Mouse (Mus musculus) left cerebral cortex, postnatal 25 days (tissue): Measurements from ENCODE around the gene Osbpl6. TPM values are rescaled to one million over a fixed set of nuclear protein-coding genes. Genes with fewer than 3 reads are reported as not detected.
A peak's percentile ranks its signal among the peaks of the same experiment; 100 is the strongest.

Source experiments
- DNase-seq, 2 experiments: peaks; one replicate each; pipeline ENCODE4 v3.0.0; 2022; ENCODE audit warnings: low spot score in 2 of 2, mixed read lengths in 1 of 2
- intact Hi-C: fragments of 180-260 bp; cut with DNase I; formaldehyde crosslinking; loops from one replicate; pipeline ENCODE4 v1.15.1; 2025
- total RNA-seq, 2 experiments: library from RNA; stranded (reverse); gene quantifications; 2 replicates each; pipeline ENCODE4 v1.2.3; 2021

Osbpl6 gene
- total RNA-seq, 2 experiments from 2014 or later: 49.0 to 54.3 TPM

DNA sequence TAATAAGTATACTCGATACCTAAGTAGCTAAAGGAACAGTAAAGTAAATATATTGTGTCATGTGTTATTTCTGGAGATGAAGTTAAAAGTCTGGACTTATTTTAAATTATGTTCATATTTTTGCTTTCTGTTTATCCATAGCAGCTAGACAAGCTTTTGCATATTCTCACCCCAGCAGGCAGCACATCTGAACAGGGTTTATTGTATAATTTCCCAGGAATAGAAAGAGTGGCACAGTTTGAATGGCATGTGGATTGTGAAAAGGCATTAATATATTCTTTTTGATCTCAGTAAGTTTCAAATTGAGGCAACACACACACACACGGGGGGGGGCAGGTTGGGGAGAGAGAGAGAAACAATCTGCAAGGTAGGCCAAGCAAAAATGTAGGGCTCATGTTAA, 6.6 kb downstream of the Osbpl6 start:
- DNase-seq: no peak
- intact Hi-C loops: no loop called here

DNA sequence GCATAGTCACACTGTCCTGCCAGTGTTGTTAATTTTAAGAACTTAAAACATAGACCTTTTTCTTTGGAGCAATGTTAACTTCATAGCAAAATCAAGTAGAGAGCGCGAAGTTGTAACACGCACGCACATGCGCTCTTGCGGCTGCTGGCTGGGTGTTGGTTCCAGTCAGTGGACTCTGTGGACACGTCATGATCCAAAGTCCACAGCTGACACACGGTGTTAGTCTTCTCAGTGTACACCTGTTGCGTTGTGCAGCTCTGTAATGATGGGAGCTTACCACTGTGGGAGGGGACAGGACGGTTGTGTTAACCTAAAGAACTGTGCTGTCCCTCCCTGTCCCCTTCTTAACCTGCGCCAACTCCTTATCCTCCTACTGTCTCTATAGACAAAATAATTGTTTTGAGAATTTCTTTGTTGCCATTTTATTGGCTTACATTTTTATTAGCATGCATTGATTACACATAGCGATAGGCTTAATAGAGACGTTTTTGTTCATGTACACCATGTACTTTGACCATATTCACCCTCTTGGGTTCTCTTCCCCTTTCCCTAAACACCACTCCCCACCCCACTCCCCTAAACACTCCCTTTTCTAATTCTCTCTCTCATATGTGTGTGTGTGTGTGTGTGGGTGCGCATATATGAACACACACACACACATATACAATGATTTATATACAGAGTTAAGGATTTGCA, 11.3 kb downstream of the Osbpl6 start:
- intact Hi-C loops: no loop called here
- DNase-seq: no peak

DNA sequence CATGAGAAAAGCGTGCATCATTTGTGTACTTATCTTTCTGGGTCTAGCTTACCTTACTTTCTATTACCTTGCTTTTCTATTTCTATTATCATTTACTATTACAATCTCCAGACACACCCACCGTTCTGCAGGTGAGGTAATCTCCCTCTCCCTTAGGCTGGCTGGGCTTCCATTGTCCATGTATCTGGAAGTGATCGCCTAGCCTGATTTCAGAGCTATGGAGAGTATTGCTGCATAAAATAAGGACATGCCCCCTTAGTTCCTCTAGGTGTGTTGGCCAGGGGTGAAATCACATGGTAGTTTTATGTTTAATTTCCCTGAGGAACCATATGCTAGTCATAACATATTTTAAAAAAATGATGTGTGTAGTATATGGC, 11.8 kb downstream of the Osbpl6 start:
- intact Hi-C loops: no loop called here
- DNase-seq: no peak

DNA sequence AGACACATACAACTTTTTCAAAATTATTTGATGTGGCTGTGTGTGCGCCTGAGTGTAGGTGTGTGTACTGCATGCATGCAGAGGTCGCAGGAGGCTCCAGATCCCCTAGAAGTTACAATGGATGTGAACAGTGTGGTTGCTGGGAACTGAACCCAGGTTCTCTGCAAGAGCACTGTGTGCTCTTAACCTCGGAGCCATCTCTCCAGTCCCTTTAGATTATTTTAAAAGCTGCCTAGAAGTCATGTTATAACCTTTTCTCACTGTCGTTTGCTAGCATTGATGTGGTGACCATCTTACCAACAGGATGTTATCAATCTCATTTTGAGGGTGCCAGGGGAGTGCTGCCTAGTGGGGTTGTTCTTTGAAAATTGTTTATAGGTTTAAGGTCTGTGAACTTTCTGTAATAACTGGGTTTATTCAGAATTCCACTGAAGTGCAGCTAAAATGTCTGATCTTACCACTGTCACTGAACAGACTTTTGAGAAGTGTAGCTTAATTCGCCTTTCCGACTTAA, 15.2 kb downstream of the Osbpl6 start:
- DNase-seq: no peak
- intact Hi-C loops: no loop called here

DNA sequence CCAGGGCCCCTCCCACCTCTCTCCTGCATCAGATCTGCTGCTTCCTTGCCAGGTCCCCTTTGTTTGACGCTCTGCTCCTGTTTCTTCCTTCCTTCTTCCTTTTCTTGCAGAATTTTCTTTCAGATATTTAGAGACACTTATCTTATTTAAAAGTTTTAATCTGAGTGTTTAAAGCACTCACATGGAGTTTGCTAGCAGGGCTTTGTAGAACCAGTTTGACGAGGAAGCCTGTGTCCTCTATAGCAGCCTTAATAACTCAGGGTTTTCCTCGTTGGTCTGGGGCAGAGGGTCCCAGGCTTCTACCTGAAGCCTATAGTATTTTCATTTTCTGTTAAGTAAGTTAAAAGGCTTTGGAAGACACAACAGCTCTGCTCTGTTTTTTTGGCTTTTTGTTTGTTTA, 20.5 kb downstream of the Osbpl6 start:
- DNase-seq: no peak
- intact Hi-C loops: no loop called here

DNA sequence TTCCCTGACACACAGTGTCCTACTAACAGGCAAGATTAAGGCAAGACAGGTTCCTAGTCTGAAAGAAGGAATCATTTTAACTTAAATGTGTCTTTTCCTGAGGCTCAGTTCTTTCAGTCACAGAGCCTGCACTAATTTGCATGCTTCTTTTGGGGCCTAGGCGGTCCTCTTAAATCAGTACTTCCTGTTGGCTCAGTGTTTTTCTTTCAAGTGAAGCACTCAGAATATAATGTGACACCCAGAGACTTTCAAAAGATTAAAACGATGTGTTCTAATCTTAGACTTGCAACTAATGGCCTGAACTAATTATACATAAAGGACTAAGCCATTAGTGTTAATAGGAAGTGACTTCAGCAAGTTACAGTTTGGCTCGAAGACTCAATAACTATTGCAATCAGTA, 23.0 kb downstream of the Osbpl6 start:
- intact Hi-C loops: no loop called here
- DNase-seq: no peak

DNA sequence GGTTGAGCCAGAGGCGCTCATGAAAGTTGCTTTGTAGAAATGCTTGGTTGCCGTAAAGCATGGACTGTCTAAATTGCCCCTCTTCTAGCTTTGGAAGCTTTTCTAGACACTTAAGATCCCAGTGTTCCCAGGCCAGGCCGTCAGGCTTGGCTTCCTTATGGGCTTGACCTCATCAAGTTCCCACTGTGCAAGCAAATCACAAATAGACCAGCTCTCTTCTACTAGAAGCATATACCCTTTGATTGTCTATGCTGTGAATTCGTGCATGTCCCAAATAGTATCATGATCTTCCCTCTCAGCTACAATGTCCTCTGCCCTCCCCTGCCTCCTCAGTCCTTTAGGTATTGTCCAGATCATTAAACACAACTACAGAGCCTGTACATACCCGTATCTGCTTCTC, 23.5 kb downstream of the Osbpl6 start:
- DNase-seq: no peak
- intact Hi-C loops: no loop called here

DNA sequence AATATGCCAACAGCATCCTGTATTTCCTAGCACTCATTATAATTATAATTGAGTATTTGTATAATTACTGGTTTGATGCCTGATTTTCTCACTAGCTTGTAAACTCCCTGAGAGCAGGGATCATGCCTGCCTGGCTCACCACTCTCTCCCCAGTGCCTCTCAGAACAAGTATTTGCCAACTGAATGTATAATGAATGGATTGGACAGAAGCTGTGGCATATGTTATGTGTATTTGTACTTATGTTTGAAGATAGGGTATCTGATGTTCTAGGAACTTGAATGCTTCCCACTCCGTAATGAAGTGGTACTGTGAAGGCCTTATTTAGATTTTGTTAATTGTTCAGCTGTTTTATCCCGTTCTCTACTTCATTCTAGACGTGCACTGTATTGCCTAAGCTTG, 24.2 kb downstream of the Osbpl6 start:
- intact Hi-C loops: no loop called here

DNA sequence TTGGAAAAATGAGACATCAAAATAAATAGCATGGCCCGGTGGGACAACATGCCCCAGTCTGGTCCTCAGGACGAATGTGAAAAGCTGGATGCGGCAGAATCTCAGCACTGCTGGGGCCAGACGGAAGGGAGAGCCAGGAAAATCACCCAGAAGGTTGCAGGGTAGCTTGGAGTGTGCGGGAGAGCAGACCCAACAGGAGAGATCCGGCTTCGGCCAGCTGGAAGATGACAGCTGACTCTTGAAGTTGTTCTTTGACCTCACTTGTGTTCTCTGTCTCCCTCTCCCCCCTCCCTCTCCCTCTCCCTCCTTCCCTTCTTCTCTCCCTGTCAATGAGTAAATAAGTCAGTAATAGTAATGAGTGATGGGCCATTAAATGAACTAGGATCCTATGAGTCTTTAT, 27.9 kb downstream of the Osbpl6 start:
- no peak for DNase-seq
- intact Hi-C loops: no loop called here

More for the DNA sequence above, 24.2 kb downstream of the Osbpl6 start:
- peak in 1 of 2 experiments; percentile 21 for DNase-seq

DNA sequence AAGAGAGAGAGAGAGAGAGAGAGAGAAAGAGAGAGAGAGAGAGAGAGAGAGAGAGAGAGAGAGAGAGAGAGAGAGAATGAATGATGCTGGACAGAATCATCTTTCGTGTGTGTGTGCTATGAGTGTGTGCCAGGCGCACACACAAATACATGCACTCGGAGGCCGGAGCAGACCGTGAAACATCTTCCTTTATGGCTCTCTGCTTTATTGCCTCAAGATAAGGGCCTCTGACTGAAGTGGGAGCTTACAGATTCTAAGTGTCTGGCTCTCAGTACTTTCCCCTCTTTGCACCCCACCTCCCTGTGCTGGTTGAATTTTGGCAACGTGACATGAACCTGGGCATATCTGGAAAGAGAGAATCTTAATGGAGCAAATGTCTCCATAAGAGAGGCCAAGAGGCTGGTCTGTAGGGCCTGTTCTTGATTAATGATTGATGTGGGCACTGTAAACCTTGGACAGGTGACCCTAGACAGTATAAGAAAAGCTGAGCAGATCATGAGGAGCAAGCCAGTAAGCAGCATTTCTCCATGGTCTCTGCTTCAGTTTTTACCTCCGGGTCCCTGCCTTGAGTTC, 29.4 kb downstream of the Osbpl6 start:
- intact Hi-C loops: no loop called here
- no peak for DNase-seq

DNA sequence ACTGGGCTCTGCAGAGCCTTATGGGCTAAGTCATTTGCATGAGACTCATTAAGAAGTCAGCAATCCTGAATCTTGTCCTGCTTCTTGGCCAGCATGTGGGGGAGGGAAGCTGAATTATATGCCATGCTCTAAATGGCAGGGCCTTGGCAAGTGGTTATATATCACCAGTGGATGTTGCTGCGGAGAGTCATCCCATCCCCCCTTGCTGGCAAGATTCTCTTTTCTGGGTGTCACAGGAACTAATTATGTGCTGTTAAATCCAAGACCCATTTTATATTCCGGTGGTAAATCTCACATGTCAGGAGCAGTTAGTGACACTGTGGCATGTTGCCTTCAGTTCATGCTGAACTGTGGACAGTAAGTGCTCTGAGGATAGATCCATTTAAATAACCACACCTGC, 31.1 kb downstream of the Osbpl6 start:
- DNase-seq: no peak
- intact Hi-C loops: no loop called here

DNA sequence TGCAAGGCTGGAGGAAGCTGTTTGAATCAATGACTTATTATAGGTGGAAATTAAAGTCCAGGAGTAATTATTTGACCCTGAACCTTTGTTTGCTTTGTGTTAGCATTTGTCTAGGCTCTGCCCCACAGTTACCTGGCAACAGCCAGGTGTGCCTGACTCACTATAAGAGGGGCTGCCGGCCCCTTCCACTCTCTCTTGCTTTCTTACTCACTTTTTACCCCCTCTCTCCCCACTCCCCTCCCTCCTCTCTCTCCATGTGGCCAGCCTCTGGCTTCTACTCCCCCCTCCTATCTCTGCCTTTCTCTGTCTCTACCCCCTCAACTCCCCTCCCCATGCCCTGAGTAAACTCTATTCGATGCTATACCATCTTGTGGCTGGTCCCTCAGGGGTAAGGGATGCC, 33.2 kb downstream of the Osbpl6 start:
- no peak for DNase-seq
- intact Hi-C loops: no loop called here

DNA sequence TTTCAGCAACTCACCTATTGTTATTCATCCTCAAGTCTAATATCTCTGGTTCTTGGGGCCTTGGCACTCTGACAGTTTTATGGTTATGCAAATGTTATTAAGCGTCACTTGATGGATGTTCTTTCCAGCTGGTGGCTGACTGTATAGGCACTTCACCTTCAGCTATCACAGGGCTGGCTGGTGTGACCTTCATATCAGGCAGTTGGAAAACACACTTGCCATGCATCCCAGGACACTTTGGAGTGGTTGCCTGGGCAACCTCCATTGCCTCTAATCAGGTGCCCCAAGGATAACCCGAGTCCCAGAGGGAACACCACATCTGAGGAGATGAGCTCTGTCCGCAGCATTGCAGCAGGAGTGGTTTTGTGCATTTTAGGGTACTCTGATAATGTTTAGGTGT, 35.8 kb downstream of the Osbpl6 start:
- intact Hi-C loops: no loop called here

DNA sequence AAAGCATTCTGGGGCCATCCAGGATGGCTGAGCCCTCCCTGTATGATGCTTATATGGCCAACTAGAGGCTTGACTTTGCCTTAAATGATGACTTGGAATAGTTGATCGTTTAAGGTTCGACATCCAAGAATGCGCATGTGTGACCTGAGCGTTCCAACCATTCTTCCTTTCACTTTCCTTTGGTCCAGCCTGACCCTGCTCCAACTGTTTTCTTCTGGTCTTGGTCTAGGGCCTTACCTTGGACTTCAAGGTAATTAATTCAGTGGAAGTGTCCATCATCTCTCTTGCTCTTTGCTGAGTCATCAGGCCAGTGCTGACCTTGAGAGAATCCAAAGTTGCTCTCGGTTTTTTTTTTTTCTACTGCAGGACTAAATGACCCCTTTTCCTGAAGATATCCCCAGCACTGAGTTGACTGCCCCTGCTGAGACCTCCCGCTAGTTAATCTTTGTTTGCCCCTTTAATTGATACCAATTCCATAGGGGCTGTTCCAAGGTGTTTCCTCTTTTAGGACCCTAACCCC, 43.6 kb downstream of the Osbpl6 start:
- no peak for DNase-seq

More for the DNA sequence above, 35.8 kb downstream of the Osbpl6 start:
- no peak for DNase-seq

DNA sequence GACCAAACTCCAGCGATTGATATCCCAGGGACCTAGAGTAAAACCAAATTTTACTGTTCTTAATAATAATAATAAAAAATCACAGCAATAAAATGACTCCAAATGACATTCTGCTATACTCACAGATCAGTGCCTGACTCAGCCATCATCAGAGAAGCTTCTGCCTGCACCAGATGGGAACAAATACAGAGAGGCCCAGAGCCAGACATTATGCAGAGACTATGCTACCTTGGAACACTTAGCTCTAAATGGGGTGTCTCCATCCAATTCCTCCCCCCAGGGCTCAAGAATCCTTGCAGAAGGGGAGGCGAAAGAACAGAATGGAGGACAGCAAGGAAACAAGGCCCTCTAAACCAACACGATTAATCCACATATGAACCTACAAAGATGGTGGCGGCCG, 60.4 kb downstream of the Osbpl6 start:
- intact Hi-C loops: no loop called here
- DNase-seq: peak in 1 of 2 experiments; percentile 27

More for the DNA sequence above, 43.6 kb downstream of the Osbpl6 start:
- intact Hi-C loops: loop anchor here (1.0 kb wide), 1 partner anchor 10 kb away; no protein-coding TSS in a partner anchor

DNA sequence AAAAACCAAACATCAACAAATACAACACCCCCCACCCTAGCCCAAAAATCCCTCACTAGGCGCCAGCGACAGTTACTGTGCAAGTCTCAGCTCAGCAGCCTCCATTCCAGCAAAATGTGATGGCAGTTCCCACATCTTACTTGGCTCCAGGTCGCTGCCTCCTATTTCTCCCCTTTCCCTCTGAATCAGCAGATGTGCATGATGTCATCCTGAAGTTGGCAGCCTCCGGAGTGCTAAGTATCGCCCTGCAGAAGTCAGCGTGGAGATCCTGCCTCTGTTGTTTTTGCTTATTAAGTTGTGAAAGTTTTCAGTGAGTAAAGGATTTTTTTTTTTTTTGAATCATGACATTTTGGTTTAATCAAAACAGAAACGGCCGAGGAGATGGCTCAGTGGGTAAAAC, 61.9 kb downstream of the Osbpl6 start:
- DNase-seq: peak; percentile 37 to 87
- intact Hi-C loops: no loop called here

DNA sequence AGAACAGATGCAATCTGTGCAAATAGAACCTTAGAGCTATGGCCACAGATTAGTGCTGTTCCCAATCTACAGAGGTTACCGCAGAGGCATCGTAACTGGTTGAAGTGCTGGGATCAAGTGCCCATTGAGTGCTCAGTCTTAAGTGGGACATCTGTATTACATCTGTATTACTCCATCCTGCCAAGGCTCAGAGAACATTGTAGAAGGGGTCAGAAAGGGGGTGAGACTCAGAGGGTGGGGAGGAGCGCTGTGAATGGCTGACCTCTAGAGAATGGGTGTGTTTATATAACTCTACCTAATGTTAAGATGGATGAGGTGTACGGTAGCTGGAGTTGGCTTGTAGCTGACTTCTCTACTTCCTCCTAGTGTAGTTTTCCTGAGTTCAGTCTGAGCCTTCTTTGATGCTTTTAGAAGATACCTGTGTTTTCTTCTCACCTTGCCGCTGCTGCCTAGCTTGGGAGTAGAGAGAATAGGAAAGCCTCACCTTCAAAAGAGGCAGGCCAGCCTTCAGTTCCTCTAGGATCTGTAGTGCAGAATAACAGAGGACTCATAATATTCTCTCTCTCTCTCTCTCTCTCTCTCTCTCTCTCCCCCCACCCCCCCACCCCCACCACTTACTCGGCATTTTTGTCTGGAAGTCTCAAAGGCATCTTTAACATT, 62.9 kb downstream of the Osbpl6 start:
- intact Hi-C loops: no loop called here

DNA sequence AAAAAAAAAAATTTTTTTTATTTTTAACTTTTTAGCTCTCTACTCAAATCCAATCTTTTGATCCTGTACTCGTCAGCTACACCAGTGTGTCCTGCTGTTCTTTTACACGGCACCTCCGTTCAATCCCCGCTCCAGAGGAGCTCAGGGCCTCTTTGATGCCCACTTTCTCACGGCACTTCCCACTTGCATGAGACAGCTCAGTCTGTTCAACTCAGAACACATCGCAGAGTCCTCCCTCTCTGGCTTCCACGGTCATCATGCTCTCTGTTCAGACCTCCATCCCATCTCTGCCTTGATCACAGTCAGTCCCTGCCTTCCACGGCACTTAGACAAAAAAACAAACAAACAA, 63.4 kb downstream of the Osbpl6 start:
- intact Hi-C loops: loop anchor here (2.0 kb wide), 1 partner anchor 63 kb away; the partner anchor contains the start of gene Osbpl6
- peak in 1 of 2 experiments; percentile 64 for DNase-seq

More for the DNA sequence above, 62.9 kb downstream of the Osbpl6 start:
- no peak for DNase-seq

DNA sequence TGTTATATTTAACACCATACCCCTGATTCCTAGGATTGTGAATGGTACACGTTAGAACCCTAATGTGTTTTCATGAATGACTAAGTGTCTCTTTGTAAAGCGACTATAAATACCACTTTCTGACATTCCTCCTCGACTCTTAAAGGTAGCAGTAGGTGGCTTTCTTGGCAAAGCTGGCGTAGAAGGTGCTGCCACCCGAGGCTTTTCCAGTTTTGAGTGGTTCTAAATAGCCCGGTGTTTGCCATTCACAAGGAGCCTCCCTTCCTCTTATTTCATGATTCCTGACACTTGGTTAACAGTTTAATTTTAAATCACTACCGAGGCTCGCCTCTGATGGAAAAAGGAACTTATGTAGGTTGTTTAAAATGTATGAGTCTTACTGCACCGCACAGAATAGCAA, 64.1 kb downstream of the Osbpl6 start:
- intact Hi-C loops: loop anchor here (2.0 kb wide), 1 partner anchor 64 kb away; the partner anchor contains the start of gene Osbpl6
- peak in 1 of 2 experiments; percentile 66 for DNase-seq

DNA sequence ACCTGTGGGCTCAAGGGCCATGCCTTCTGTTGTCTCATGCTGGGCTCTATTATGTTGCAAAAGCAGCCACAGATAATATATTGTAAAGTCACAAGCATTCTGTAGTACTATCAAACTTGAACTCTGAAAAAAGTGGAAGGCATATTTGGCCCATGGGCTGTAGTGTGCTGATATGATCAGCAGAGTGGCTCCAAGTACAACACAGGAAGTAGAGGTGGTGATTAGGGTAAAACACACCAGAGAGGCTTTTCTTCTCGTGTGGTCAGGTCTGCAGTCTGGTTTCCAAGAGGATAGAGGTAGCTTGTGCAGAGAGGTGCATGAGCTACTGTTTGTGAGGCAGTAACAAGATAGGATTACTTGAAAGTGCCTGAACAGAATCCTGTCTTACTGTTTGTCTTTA, 69.5 kb downstream of the Osbpl6 start:
- intact Hi-C loops: no loop called here
- DNase-seq: no peak

DNA sequence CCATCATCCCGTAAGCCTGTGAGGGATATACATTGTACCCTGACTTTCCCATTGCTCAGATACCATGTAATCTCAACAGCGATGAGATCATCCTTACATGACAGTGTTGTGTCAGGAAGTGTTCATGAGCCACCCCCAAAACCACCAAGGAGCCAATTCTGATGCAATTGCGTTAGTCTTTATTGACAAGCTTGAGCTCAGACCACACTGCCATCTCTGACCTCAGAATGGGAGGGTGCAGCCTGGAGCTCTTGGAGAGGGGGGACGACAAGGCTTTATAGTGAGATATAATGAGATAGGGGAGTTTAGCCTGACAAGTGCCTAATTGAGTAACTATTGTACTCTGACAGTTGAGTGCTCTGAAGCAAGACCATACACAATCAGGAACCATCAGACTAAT, 82.5 kb downstream of the Osbpl6 start:
- DNase-seq: no peak
- intact Hi-C loops: no loop called here
